Mouse (Mus musculus) thymus, adult 2 months (tissue): ENCODE measurements around the gene Map1b. TPM values are rescaled to one million over a fixed set of nuclear protein-coding genes. Genes with fewer than 3 reads are reported as not detected.

ENCODE experiments used
- DNase-seq: peaks from one replicate; pipeline ENCODE4 v3.0.0; 2021
- H3K27ac ChIP-seq: fragments of 200-500 bp; 2 replicates; pipeline ENCODE4 v1.5.1; 2012; ENCODE audit warnings: low read length, control low read depth; ENCODE audit not compliant: control insufficient read depth, insufficient read depth
- H3K27me3 ChIP-seq: fragments of 200-500 bp; 2 replicates; pipeline ENCODE4 v1.6.1; 2012; ENCODE audit warnings: mild to moderate bottlenecking, low read length, moderate library complexity, mixed read lengths; ENCODE audit not compliant: control insufficient read depth, insufficient read depth
- H3K36me3 ChIP-seq: fragments of 200-500 bp; 2 replicates; pipeline ENCODE4 v1.6.1; 2012; ENCODE audit warnings: mild to moderate bottlenecking, low read length, moderate library complexity; ENCODE audit not compliant: control insufficient read depth, insufficient read depth
- H3K4me1 ChIP-seq: fragments of 200-500 bp; replicated peaks from 2 replicates; pipeline ENCODE4 v1.6.1; 2012; ENCODE audit warnings: low read length; ENCODE audit not compliant: control insufficient read depth, insufficient read depth
- H3K4me3 ChIP-seq: fragments of 200-500 bp; 2 replicates; pipeline ENCODE4 v1.5.1; 2012; ENCODE audit warnings: mild to moderate bottlenecking, low read length, control low read depth, moderate library complexity; ENCODE audit not compliant: control insufficient read depth, insufficient read depth
- CTCF ChIP-seq: fragments of 200-500 bp; IDR thresholded peaks from 2 replicates; pipeline ENCODE4 v1.5.1; 2012; ENCODE audit warnings: mild to moderate bottlenecking, control low read depth, low read length, moderate library complexity, borderline replicate concordance; ENCODE audit not compliant: control insufficient read depth, poor library complexity, insufficient read depth; ENCODE audit errors: extremely low read depth
- POLR2A ChIP-seq: fragments of 200-500 bp; IDR thresholded peaks from 2 replicates; pipeline ENCODE4 v1.6.1; 2012; ENCODE audit warnings: mild to moderate bottlenecking, low read length, control low read depth, moderate library complexity; ENCODE audit not compliant: control insufficient read depth, poor library complexity, insufficient read depth; ENCODE audit errors: extremely low read depth
- WGBS: fragments of 180-500 bp; shearing (Covaris S2); methylation state at CpG from one replicate; pipeline ENCODE4 v1.1.7; 2018; 5-methylcytosine and 5-hydroxymethylcytosine counted together
- polyA plus RNA-seq: library from polyadenylated mRNA; depleted of rRNA; stranded (reverse); fragments of >200 nt; gene quantifications from 2 replicates; pipeline ENCODE4 v1.2.3, GENCODE M21; 2012; rRNA removed

Map1b gene
- polyA plus RNA-seq = 0.92 and 1.1 TPM in 2 replicates

DNA sequence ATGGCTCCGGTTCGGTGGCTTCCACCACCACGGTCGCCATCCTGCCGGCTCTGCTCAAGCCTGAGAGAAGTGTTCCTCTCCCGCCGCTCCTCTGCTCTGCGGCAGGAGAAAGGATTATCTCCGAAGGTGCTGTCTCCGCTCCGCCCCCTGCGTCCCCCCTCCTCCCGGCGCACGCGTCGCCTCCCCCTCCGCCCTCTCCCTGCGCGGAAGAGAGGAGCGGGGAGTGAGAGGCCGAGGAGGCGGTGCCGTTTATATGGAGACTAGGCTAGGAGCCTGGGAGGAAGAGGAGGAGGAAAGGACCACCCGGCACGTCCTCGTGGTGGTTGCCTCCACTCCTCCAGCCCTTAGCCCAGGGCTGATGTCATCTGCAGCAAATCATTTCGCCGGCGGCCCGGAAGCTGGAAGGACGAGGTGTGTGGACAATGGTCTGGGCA is at the start of gene Map1b:
Gene Map1b (minus strand): TSS at position 93 of the 434 bp plus-strand sequence.
- Histone ChIP-seq H3K4me3 (peak within 1 kb of the TSS; percentile 33), H3K27ac (no peak within 1 kb of the TSS), H3K36me3 (no peaks in the 10 kb centered on the region), H3K27me3 (peaks cover 21% of the 10 kb centered on the region), H3K4me1 (peaks cover 14% of the 10 kb centered on the region)
- peak; percentile 7 for DNase-seq
- 2% methylated on average over 32 of the region's 32 CpGs for WGBS
- TF ChIP-seq POLR2A (no peak), CTCF (no peak)

GRCm38 (mm10) chr13:99564346-99564745 is 48.0 kb upstream of the Map1b start:
- 26% methylated on average over 3 of the region's 3 CpGs for WGBS
- TF ChIP-seq POLR2A = no peak
- TF ChIP-seq CTCF = no peak
- Histone ChIP-seq H3K4me1 (no peaks in the 10 kb centered on the region), H3K27ac (no peak overlapping the region), H3K27me3 (no peaks in the 10 kb centered on the region), H3K36me3 (no peaks in the 10 kb centered on the region), H3K4me3 (no peak overlapping the region)
- no peak for DNase-seq

- DNase-seq = no peak
- 61% methylated on average over 3 of the region's 3 CpGs for WGBS
- Histone ChIP-seq H3K27me3 (no peaks in the 10 kb centered on the region), H3K4me3 (no peak overlapping the region), H3K4me1 (no peaks in the 10 kb centered on the region), H3K27ac (no peak overlapping the region), H3K36me3 (no peaks in the 10 kb centered on the region)
- TF ChIP-seq POLR2A (no peak), CTCF (no peak)
Observed at GRCm38 (mm10) chr13:99563021-99563420, 46.7 kb upstream of the Map1b start.

- TF ChIP-seq POLR2A (no peak), CTCF (no peak)
- 60% methylated on average over 10 of the region's 10 CpGs for WGBS
- H3K27ac ChIP-seq = no peak overlapping the region
- no peaks in the 10 kb centered on the region for H3K27me3 ChIP-seq
- no peaks in the 10 kb centered on the region for H3K4me1 ChIP-seq
- DNase-seq = no peak
- H3K36me3 ChIP-seq = no peaks in the 10 kb centered on the region
- H3K4me3 ChIP-seq = no peak overlapping the region
Observed at GRCm38 (mm10) chr13:99561843-99562550, 45.7 kb upstream of the Map1b start.

GRCm38 (mm10) chr13:99560674-99561639 is 44.6 kb upstream of the Map1b start:
- Histone ChIP-seq H3K27ac (no peak overlapping the region), H3K36me3 (no peaks in the 10 kb centered on the region), H3K4me1 (no peaks in the 10 kb centered on the region), H3K27me3 (no peaks in the 10 kb centered on the region), H3K4me3 (no peak overlapping the region)
- WGBS = 63% methylated on average over 13 of the region's 13 CpGs
- no peak for DNase-seq
- TF ChIP-seq POLR2A (no peak), CTCF (no peak)

DNA sequence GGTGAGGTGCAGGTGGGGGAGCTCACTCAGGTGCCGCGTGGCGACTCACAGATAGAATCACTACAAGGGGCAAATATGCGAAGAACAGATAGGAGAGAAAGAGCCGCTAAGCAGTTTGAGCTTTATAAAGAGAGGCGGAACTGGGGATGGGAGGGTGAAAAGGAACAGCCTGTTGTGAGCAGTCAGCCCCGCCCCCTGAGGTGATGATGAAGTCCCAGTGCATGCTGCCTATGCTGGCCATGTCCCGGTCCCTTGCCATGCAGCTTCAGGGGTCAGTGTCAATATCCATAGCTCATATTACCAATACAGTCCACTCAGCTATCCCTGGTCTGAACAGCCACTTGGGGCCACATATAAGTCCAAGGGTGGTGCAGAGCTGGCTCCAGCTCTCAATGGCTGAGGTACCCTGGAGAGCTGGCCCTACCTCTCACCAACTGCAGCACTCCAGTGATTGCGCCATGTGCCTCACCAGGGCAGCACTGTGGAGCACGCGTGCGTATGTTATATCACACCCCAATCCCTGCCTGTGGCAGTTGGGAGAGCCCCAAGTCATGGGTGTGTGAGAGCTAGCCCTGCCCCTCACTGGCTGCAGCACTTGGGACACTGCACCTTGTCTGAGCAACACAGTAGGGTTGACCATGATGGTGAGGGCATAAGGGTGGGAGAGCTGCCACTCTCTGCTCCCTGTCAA is 42.0 kb upstream of the Map1b start:
- Histone ChIP-seq H3K36me3 (no peaks in the 10 kb centered on the region), H3K4me1 (no peaks in the 10 kb centered on the region), H3K27ac (no peak overlapping the region), H3K27me3 (no peaks in the 10 kb centered on the region), H3K4me3 (no peak overlapping the region)
- DNase-seq = no peak
- TF ChIP-seq POLR2A (no peak), CTCF (no peak)
- WGBS = 74% methylated on average over 12 of the region's 12 CpGs
